Mouse (Mus musculus) forebrain, embryonic 11.5 days (tissue): Measurements from ENCODE around the gene Bcap29. TPM values are rescaled to one million over a fixed set of nuclear protein-coding genes. Genes with fewer than 3 reads are reported as not detected.
"Not testable (repeated sequence)": the region's sequence is repeated elsewhere in the genome, so short reads cannot be mapped to it uniquely, and the experiment has no call there.

Experiments used
- ATAC-seq: fragments of 200-750 bp; cut with Nextera tagmentation; replicated peaks from 2 replicates; pipeline ENCODE4 v1.8.0; 2017; ENCODE audit warnings: moderate TSS enrichment; ENCODE audit not compliant: low FRiP score
- DNase-seq: peaks from one replicate; pipeline ENCODE4 v3.0.0-alpha.2; 2017; ENCODE audit warnings: low spot score
- H3K27ac ChIP-seq: fragments of 300-500 bp; sonication (generic); 2 replicates; pipeline ENCODE4 v1.5.1; 2014; ENCODE audit warnings: low read depth, low read length
- H3K27me3 ChIP-seq: fragments of 300-500 bp; sonication (generic); 2 replicates; pipeline ENCODE4 v1.6.1; 2014; ENCODE audit warnings: mild to moderate bottlenecking, low read length, mixed read lengths; ENCODE audit not compliant: control insufficient read depth, insufficient read depth
- H3K36me3 ChIP-seq: fragments of 300-500 bp; sonication (generic); 2 replicates; pipeline ENCODE4 v1.6.1; 2014; ENCODE audit warnings: mild to moderate bottlenecking, low read length, moderate library complexity, mixed read lengths; ENCODE audit not compliant: control insufficient read depth, insufficient read depth
- H3K4me1 ChIP-seq: fragments of 300-500 bp; sonication (generic); replicated peaks from 2 replicates; pipeline ENCODE4 v1.6.1; 2014; ENCODE audit warnings: low read length, mixed read lengths; ENCODE audit not compliant: control insufficient read depth, insufficient read depth
- H3K4me2 ChIP-seq: fragments of 300-500 bp; sonication (generic); 2 replicates; pipeline ENCODE4 v1.6.1; 2014; ENCODE audit warnings: low read depth, mild to moderate bottlenecking, low read length, moderate library complexity, mixed read lengths; ENCODE audit not compliant: severe bottlenecking
- H3K4me3 ChIP-seq: fragments of 300-500 bp; sonication (generic); 2 replicates; pipeline ENCODE4 v1.5.1; 2014; ENCODE audit warnings: low read depth, low read length
- H3K9ac ChIP-seq: fragments of 300-500 bp; sonication (generic); 2 replicates; pipeline ENCODE4 v1.6.1; 2014; ENCODE audit warnings: low read length
- H3K9me3 ChIP-seq: fragments of 300-500 bp; sonication (generic); 2 replicates; pipeline ENCODE4 v1.6.1; 2016; ENCODE audit warnings: low read length, mixed read lengths; ENCODE audit not compliant: control insufficient read depth
- WGBS: fragments of 180-500 bp; shearing (Covaris S2); extraction: QIAGEN DNeasy Blood & Tissue Kit; methylation state at CpG from one replicate; pipeline ENCODE4 v1.1.7; 2014; 5-methylcytosine and 5-hydroxymethylcytosine counted together
- polyA plus RNA-seq: library from polyadenylated mRNA; unstranded; fragments of >200 nt; fragmentation: Nextera tagmentation; extraction: Ambion mirVana; gene quantifications from 2 replicates; pipeline ENCODE4 v1.2.1, GENCODE M21; 2014

Gene Bcap29
- polyA plus RNA-seq, 1 experiment from 2014 or later: 29.5 TPM

DNA sequence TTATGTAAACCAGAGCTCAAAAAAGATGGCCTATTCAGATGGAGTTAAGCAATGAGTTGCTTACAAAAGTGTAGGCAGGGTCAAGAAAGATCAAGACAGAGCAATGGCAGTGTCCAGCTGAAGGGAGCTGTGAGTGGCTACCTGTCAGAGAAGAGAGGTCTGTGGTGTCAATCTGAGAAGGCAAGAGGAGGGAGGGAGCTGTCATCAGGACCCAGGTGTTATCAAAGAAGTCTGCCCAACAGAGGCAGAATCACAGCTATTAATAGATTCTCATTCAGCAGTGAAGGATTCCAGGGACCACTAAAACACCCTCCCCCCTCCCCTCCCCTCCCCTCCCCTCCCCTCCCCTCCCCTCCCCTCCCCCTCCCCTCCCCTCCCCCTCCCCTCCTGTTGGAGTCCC is 65.8 kb downstream of the Bcap29 start:
- Histone ChIP-seq H3K27ac (no peak overlapping the region), H3K9me3 (no peaks in the 10 kb centered on the region), H3K4me2 (no peak overlapping the region), H3K4me1 (no peaks in the 10 kb centered on the region), H3K9ac (no peak overlapping the region), H3K4me3 (no peak overlapping the region), H3K27me3 (no peaks in the 10 kb centered on the region; the same call in 1 of the 2 replicates), H3K36me3 (no peaks in the 10 kb centered on the region)
- DNase-seq: no peak
- ATAC-seq: no peak

DNA sequence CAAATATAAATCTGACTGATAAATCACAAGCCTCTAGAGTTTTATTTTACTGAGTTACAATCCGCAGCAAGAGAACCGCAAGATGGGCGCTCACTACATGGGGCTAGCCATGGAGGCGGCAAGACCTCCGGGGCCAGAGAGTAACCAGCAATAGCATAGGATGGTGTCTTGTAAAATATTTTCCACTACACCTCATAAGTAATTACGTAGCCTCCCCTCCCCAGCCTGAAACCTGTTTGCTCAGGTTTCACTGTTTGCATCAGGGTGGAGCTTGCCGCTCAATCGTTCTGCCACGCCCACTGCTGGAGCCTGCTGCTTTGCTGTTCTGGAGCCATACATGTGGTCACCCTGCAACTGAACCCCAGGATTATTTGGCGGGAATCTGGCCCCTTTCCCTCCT is 66.9 kb downstream of the Bcap29 start:
- H3K27me3 ChIP-seq, H3K4me3 ChIP-seq, H3K4me1 ChIP-seq, H3K36me3 ChIP-seq, ATAC-seq, DNase-seq, H3K9ac ChIP-seq, H3K9me3 ChIP-seq, H3K27ac ChIP-seq: not testable (repeated sequence)
- WGBS: 27% methylated on average over 10 of the region's 10 CpGs
- peak overlapping the region; percentile 40 for H3K4me2 ChIP-seq

DNA sequence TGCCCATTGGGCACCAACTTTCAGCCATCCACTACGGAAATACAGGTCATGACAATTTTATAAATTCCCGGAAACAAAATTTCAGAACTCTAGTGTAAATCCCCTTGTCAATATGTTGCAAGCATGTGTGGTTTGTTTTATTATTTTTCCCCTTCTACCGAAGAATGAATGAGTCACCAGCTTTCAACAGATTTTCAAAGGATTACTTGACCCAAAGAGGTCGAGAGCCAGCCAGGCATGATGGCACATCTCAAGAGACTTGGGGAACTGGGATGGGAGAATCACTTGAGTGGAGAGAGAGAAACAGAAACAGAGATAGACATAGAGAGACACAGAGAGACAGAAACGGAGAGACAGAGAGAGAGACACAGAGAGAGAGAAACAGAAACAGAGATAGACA is 73.7 kb downstream of the Bcap29 start:
- peaks cover 7% of the 10 kb centered on the region for H3K4me1 ChIP-seq
- H3K9ac ChIP-seq: no peak overlapping the region
- no peak overlapping the region for H3K4me3 ChIP-seq
- no peak overlapping the region for H3K4me2 ChIP-seq
- no peak overlapping the region for H3K27ac ChIP-seq
- no peak for DNase-seq
- no peaks in the 10 kb centered on the region for H3K9me3 ChIP-seq
- ATAC-seq: no peak
- H3K27me3 ChIP-seq: peaks cover 31% of the 10 kb centered on the region
- 78% methylated on average over 5 of the region's 5 CpGs for WGBS
- H3K36me3 ChIP-seq: no peaks in the 10 kb centered on the region

DNA sequence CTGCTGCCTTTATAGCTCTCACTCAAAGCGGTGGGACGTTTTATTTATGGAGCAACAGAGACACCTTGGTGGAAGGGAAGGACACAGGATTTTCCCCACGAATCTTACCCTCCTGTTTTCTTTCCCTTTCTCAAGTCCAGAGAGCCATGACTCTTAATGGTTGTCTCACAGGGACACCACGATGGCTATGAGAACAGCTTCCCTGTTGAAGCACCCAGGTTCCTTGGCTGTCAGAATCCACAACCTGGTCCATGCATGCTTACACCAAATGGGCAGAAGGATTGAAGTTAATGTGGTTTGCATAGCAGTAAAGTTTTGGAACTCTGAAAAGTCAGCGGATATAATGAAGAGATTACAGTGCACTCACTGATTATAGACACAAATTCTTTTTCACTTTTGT is 74.5 kb downstream of the Bcap29 start:
- Histone ChIP-seq H3K9ac (no peak overlapping the region), H3K4me1 (peaks cover 7% of the 10 kb centered on the region), H3K27me3 (peaks cover 32% of the 10 kb centered on the region), H3K4me2 (peak overlapping the region; percentile 98), H3K9me3 (no peaks in the 10 kb centered on the region), H3K36me3 (no peaks in the 10 kb centered on the region), H3K27ac (no peak overlapping the region), H3K4me3 (peak overlapping the region; percentile 46)
- WGBS: 12% methylated on average over 5 of the region's 5 CpGs
- DNase-seq: no peak
- ATAC-seq: no peak

DNA sequence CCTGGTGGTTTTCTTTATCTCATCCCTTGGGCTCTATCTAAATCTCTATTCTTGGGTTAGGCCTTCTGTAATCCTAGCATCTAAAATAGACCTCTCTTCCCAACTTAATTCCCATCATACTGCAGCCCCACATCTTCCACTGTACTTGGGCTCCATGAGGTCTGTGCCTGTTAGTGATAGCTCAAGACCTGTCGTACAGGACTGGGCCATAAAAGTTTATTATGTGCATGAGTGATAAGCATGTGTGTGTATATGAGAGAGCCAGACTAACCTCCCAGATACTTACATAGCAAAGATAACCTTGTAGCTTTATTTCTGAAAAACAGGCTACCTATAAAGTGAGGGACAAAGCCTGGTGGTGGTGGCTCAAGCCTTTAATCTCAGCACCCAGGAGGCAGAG is 80.1 kb downstream of the Bcap29 start:
- DNase-seq: no peak
- H3K4me2 ChIP-seq: no peak overlapping the region
- H3K4me3 ChIP-seq: no peak overlapping the region
- no peak overlapping the region for H3K27ac ChIP-seq
- peaks cover 2% of the 10 kb centered on the region; the same call in 1 of the 2 replicates for H3K4me1 ChIP-seq
- H3K9me3 ChIP-seq: no peaks in the 10 kb centered on the region
- H3K9ac ChIP-seq: no peak overlapping the region
- H3K27me3 ChIP-seq: peaks cover 16% of the 10 kb centered on the region
- H3K36me3 ChIP-seq: no peaks in the 10 kb centered on the region
- WGBS: 89% methylated on average over 1 of the region's 1 CpGs
- no peak for ATAC-seq

DNA sequence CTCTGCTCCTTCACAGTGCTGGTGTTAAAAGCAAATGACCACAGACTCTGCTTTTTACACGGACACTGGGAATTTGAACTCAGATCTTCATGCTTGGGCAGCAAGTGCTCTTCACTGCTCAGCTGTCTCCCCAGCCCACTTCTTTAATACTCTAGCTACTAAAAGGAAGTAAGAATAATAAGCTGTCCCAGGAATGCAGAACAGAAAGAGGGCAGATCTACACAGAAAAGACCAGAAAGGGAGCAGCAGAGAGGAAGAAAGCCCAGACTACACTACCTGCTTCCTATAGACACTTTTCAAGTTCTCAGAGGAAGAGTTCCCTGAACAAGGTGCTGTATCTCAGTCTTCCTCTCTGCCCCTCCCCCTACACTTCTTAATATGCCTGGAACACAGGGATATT is 83.2 kb downstream of the Bcap29 start:
- ATAC-seq: no peak
- WGBS: 73% methylated on average over 1 of the region's 1 CpGs

DNA sequence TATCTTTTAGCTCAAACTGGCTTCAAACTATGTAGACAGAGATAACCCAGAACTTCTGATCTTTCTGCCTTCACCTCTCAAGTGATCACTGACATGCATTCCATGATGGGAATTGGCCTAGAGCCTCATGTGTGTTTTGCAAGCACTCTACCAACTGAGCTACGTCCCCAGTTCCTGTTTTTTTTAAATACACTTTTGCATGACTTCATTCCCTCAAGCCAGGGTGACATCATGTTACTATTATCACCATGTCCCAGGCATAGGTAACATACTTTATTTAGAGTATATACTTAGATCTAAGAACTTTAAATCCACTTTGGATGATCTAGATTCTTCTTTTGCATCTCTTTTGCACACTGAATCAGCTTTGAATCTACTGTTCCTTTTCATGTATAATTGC is 88.4 kb downstream of the Bcap29 start:
- H3K4me3 ChIP-seq: no peak overlapping the region
- no peak overlapping the region for H3K9ac ChIP-seq
- no peak overlapping the region for H3K27ac ChIP-seq
- DNase-seq: no peak
- no peak for ATAC-seq
- H3K27me3 ChIP-seq: no peaks in the 10 kb centered on the region
- no peaks in the 10 kb centered on the region for H3K4me1 ChIP-seq
- no peaks in the 10 kb centered on the region for H3K36me3 ChIP-seq
- no peak overlapping the region for H3K4me2 ChIP-seq
- H3K9me3 ChIP-seq: no peaks in the 10 kb centered on the region
- WGBS: 63% methylated on average over 1 of the region's 1 CpGs

More for the DNA sequence above, 83.2 kb downstream of the Bcap29 start:
- H3K4me1 ChIP-seq: no peaks in the 10 kb centered on the region
- no peak overlapping the region for H3K4me3 ChIP-seq
- H3K27me3 ChIP-seq: peaks cover 2% of the 10 kb centered on the region
- H3K27ac ChIP-seq: no peak overlapping the region
- no peaks in the 10 kb centered on the region for H3K9me3 ChIP-seq
- DNase-seq: no peak
- no peaks in the 10 kb centered on the region for H3K36me3 ChIP-seq
- no peak overlapping the region for H3K9ac ChIP-seq
- H3K4me2 ChIP-seq: no peak overlapping the region

DNA sequence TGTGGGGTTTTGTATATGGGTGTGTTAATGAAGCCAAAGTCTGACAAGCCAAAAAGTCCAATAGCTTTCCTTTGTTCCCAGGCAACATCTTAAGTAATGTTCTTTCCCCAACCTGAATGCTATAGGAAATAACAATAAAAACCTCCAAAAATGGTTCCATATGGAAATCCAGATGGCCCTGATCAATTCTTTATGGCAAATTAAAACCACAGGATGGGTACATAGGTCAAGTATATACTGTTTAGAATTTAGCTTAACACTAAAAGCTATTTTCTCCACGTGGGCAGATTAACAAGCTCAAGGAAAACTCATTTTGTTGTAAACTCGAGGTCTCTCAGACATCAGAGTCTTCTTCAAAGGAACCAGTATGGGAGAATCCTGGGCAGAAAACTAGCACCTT is 89.2 kb downstream of the Bcap29 start:
- DNase-seq (no peak), ATAC-seq (no peak)
- no peaks in the 10 kb centered on the region for H3K9me3 ChIP-seq
- no peak overlapping the region for H3K4me3 ChIP-seq
- H3K27ac ChIP-seq: no peak overlapping the region
- no peaks in the 10 kb centered on the region for H3K4me1 ChIP-seq
- WGBS: 45% methylated on average over 2 of the region's 2 CpGs
- H3K36me3 ChIP-seq: no peaks in the 10 kb centered on the region
- H3K4me2 ChIP-seq: no peak overlapping the region
- no peaks in the 10 kb centered on the region for H3K27me3 ChIP-seq
- H3K9ac ChIP-seq: no peak overlapping the region

DNA sequence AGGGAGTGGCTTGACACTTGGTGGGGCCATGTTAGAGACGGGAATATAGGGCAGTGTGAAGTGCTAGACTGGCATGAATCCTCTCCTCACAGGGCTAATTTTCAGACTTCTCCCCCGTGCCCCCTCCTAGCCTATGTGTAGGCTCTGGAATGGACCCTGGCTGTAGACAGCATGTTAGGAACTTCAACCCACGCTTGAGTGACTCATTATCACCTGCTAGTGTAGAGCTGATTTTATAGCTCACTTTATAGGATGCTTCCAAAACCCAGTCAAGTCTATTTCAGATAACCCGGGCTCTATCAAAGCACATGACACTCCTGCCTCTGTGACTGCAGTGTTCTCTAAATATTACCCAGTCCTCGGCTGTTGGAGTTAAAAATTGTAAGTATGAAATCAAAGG is 92.9 kb downstream of the Bcap29 start:
- ATAC-seq (no peak), DNase-seq (no peak)
- Histone ChIP-seq H3K4me2 (no peak overlapping the region), H3K9ac (no peak overlapping the region), H3K36me3 (no peaks in the 10 kb centered on the region), H3K27ac (no peak overlapping the region), H3K9me3 (no peaks in the 10 kb centered on the region), H3K4me3 (no peak overlapping the region), H3K4me1 (no peaks in the 10 kb centered on the region), H3K27me3 (no peaks in the 10 kb centered on the region)
- WGBS: 79% methylated on average over 5 of the region's 5 CpGs
